Mouse (Mus musculus): ENCODE measurements around the gene Ensa.

GRCm38 (mm10) chr3:95618511-95618910, 6.3 kb upstream of the Ensa start:
- TF ChIP-seq POLR2A (IDR thresholded peaks at IDR 0.05; ENCODE audit: extremely low read depth, insufficient read depth, low read length) (no peak), CTCF (IDR thresholded peaks at IDR 0.05; ENCODE audit: extremely low read depth, insufficient read depth, low read length) (no peak)
